Mouse (Mus musculus): ENCODE results near the gene Ets1. TPM values are rescaled to one million over a fixed set of nuclear protein-coding genes. Genes with fewer than 3 reads are reported as not detected.
A peak's percentile ranks its signal among the peaks of the same experiment; 100 is the strongest.

The Ets1 gene
- total and polyA plus RNA-seq, 2 experiments from 2014 or later, result 12.3 to 21.2 TPM

- ATAC-seq (no peak), DNase-seq (no peak)
- no peaks in the 10 kb centered on the region for H3K36me3 ChIP-seq (ENCODE audit: insufficient read depth)
- no peaks in the 10 kb centered on the region for H3K4me1 ChIP-seq (ENCODE audit: insufficient read depth)
- H3K9ac ChIP-seq, result no peak overlapping the region
- H3K4me3 ChIP-seq (ENCODE audit: low read depth, low read length), result no peak overlapping the region
- 77% methylated on average over 7 of the region's 7 CpGs for WGBS
- H3K9me3 ChIP-seq (ENCODE audit: low read length), result no peaks in the 10 kb centered on the region
- H3K27ac ChIP-seq (ENCODE audit: low read depth, low read length), result no peak overlapping the region
- H3K4me2 ChIP-seq (ENCODE audit: low read depth), result no peak overlapping the region
- peaks cover 9% of the 10 kb centered on the region for H3K27me3 ChIP-seq (ENCODE audit: insufficient read depth, low read length)
- TF ChIP-seq CTCF (IDR thresholded peaks at IDR 0.05; ENCODE audit: low read depth), result no peak
Measured at GRCm38 (mm10) chr9:32632237-32632636, 3.8 kb upstream of the Ets1 start.

GRCm38 (mm10) chr9:32644981-32645380 lies 9.0 kb downstream of the Ets1 start:
- Histone ChIP-seq H3K4me2 (ENCODE audit: low read depth) (no peak overlapping the region), H3K4me3 (ENCODE audit: low read depth, low read length) (no peak overlapping the region), H3K27me3 (ENCODE audit: insufficient read depth, low read length) (peaks cover 21% of the 10 kb centered on the region), H3K4me1 (ENCODE audit: insufficient read depth) (no peaks in the 10 kb centered on the region), H3K9me3 (ENCODE audit: low read length) (no peaks in the 10 kb centered on the region), H3K36me3 (ENCODE audit: insufficient read depth) (no peaks in the 10 kb centered on the region), H3K9ac (no peak overlapping the region), H3K27ac (ENCODE audit: low read depth, low read length) (no peak overlapping the region)
- no peak for DNase-seq
- TF ChIP-seq CTCF (IDR thresholded peaks at IDR 0.05; ENCODE audit: low read depth), result no peak
- WGBS, result 38% methylated on average over 3 of the region's 3 CpGs
- no peak for ATAC-seq

- WGBS, result 11% methylated on average over 9 of the region's 9 CpGs
- no peak overlapping the region for H3K4me2 ChIP-seq (ENCODE audit: low read depth)
- TF ChIP-seq CTCF (IDR thresholded peaks at IDR 0.05; ENCODE audit: low read depth), result no peak
- H3K4me3 ChIP-seq (ENCODE audit: low read depth, low read length), result no peak overlapping the region
- DNase-seq (no peak), ATAC-seq (no peak)
- no peaks in the 10 kb centered on the region for H3K36me3 ChIP-seq (ENCODE audit: insufficient read depth)
- H3K9me3 ChIP-seq (ENCODE audit: low read length), result no peaks in the 10 kb centered on the region
- H3K27me3 ChIP-seq (ENCODE audit: insufficient read depth, low read length), result peaks cover 21% of the 10 kb centered on the region
- no peak overlapping the region for H3K9ac ChIP-seq
- no peaks in the 10 kb centered on the region for H3K4me1 ChIP-seq (ENCODE audit: insufficient read depth)
- no peak overlapping the region for H3K27ac ChIP-seq (ENCODE audit: low read depth, low read length)
Measured at GRCm38 (mm10) chr9:32645475-32645874, 9.5 kb downstream of the Ets1 start.

- Histone ChIP-seq H3K9ac (no peak overlapping the region), H3K4me3 (ENCODE audit: low read depth, low read length) (no peak overlapping the region), H3K4me1 (ENCODE audit: insufficient read depth) (no peaks in the 10 kb centered on the region), H3K4me2 (ENCODE audit: low read depth) (no peak overlapping the region), H3K9me3 (ENCODE audit: low read length) (no peaks in the 10 kb centered on the region), H3K27ac (ENCODE audit: low read depth, low read length) (no peak overlapping the region), H3K36me3 (ENCODE audit: insufficient read depth) (no peaks in the 10 kb centered on the region), H3K27me3 (ENCODE audit: insufficient read depth, low read length) (peaks cover 21% of the 10 kb centered on the region)
- ATAC-seq (no peak), DNase-seq (peak; percentile 5)
- no peak for TF ChIP-seq CTCF (IDR thresholded peaks at IDR 0.05; ENCODE audit: low read depth)
- 49% methylated on average over 11 of the region's 11 CpGs for WGBS
Measured at GRCm38 (mm10) chr9:32646539-32647258, 10.7 kb downstream of the Ets1 start.

GRCm38 (mm10) chr9:32647506-32648250 lies 11.7 kb downstream of the Ets1 start:
- Histone ChIP-seq H3K4me1 (ENCODE audit: insufficient read depth) (no peaks in the 10 kb centered on the region), H3K36me3 (ENCODE audit: insufficient read depth) (no peaks in the 10 kb centered on the region), H3K9ac (no peak overlapping the region), H3K4me3 (ENCODE audit: low read depth, low read length) (no peak overlapping the region), H3K27ac (ENCODE audit: low read depth, low read length) (no peak overlapping the region), H3K4me2 (ENCODE audit: low read depth) (no peak overlapping the region), H3K27me3 (ENCODE audit: insufficient read depth, low read length) (peaks cover 21% of the 10 kb centered on the region), H3K9me3 (ENCODE audit: low read length) (no peaks in the 10 kb centered on the region)
- DNase-seq (no peak), ATAC-seq (no peak)
- no peak for TF ChIP-seq CTCF (IDR thresholded peaks at IDR 0.05; ENCODE audit: low read depth)
- 89% methylated on average over 7 of the region's 7 CpGs for WGBS

GRCm38 (mm10) chr9:32648286-32648685 lies 12.3 kb downstream of the Ets1 start:
- WGBS, result 85% methylated on average over 5 of the region's 5 CpGs

GRCm38 (mm10) chr9:32650738-32651137 lies 14.7 kb downstream of the Ets1 start:
- H3K9me3 ChIP-seq (ENCODE audit: low read length), result no peaks in the 10 kb centered on the region
- TF ChIP-seq CTCF (IDR thresholded peaks at IDR 0.05; ENCODE audit: low read depth), result no peak
- H3K4me2 ChIP-seq (ENCODE audit: low read depth), result no peak overlapping the region
- no peak overlapping the region for H3K9ac ChIP-seq
- H3K36me3 ChIP-seq (ENCODE audit: insufficient read depth), result no peaks in the 10 kb centered on the region
- no peaks in the 10 kb centered on the region for H3K4me1 ChIP-seq (ENCODE audit: insufficient read depth)
- no peak overlapping the region for H3K27ac ChIP-seq (ENCODE audit: low read depth, low read length)
- H3K4me3 ChIP-seq (ENCODE audit: low read depth, low read length), result no peak overlapping the region
- peaks cover 10% of the 10 kb centered on the region; the same call in 1 of the 2 replicates for H3K27me3 ChIP-seq (ENCODE audit: insufficient read depth, low read length)
- no peak for ATAC-seq
- DNase-seq, result no peak
- WGBS, result 82% methylated on average over 3 of the region's 3 CpGs

More at GRCm38 (mm10) chr9:32648286-32648685, 12.3 kb downstream of the Ets1 start:
- TF ChIP-seq CTCF (IDR thresholded peaks at IDR 0.05; ENCODE audit: low read depth), result no peak
- Histone ChIP-seq H3K36me3 (ENCODE audit: insufficient read depth) (no peaks in the 10 kb centered on the region), H3K27ac (ENCODE audit: low read depth, low read length) (no peak overlapping the region), H3K9me3 (ENCODE audit: low read length) (no peaks in the 10 kb centered on the region), H3K9ac (no peak overlapping the region), H3K4me3 (ENCODE audit: low read depth, low read length) (no peak overlapping the region), H3K27me3 (ENCODE audit: insufficient read depth, low read length) (peaks cover 21% of the 10 kb centered on the region), H3K4me1 (ENCODE audit: insufficient read depth) (no peaks in the 10 kb centered on the region), H3K4me2 (ENCODE audit: low read depth) (no peak overlapping the region)
- ATAC-seq (no peak), DNase-seq (no peak)

All from forebrain, postnatal 0 days (tissue).